Mouse (Mus musculus) liver, postnatal 0 days (tissue): ENCODE measurements at regions not wholly inside any gene's neighbourhood (a gene's known extent, or its start where the extent isn't known, plus 50 kb on each side); places are given as distances from the start of the nearest gene placed in this dataset.

Experiments used
- ATAC-seq: fragments of 200-750 bp; cut with Nextera tagmentation; 2 replicates; pipeline ENCODE4 v1.8.0; 2017; ENCODE audit warnings: mild to moderate bottlenecking, moderate library complexity
- DNase-seq: peaks from one replicate; pipeline ENCODE4 v3.0.0-alpha.2; 2016
- H3K27ac ChIP-seq: fragments of 300-500 bp; sonication (generic); 2 replicates; pipeline ENCODE4 v1.5.1; 2014; ENCODE audit warnings: antibody characterized with exemption, moderate library complexity, mild to moderate bottlenecking, low read depth
- H3K27me3 ChIP-seq: fragments of 300-500 bp; sonication (generic); 2 replicates; pipeline ENCODE4 v1.6.1; 2014; ENCODE audit warnings: low read length, control low read depth, mixed read lengths; ENCODE audit not compliant: insufficient read depth
- H3K36me3 ChIP-seq: fragments of 300-500 bp; sonication (generic); replicated peaks from 2 replicates; pipeline ENCODE4 v1.6.1; 2014; ENCODE audit warnings: mild to moderate bottlenecking, control low read depth, low read length, moderate library complexity, mixed read lengths; ENCODE audit not compliant: insufficient read depth
- H3K4me1 ChIP-seq: fragments of 300-500 bp; sonication (generic); 2 replicates; pipeline ENCODE4 v1.6.1; 2014; ENCODE audit warnings: antibody characterized with exemption, mild to moderate bottlenecking, control low read depth; ENCODE audit not compliant: insufficient read depth
- H3K4me2 ChIP-seq: fragments of 300-500 bp; sonication (generic); 2 replicates; pipeline ENCODE4 v1.6.1; 2014; ENCODE audit warnings: low read depth, mild to moderate bottlenecking, low read length, moderate library complexity, mixed read lengths
- H3K4me3 ChIP-seq: fragments of 300-500 bp; sonication (generic); 2 replicates; pipeline ENCODE4 v1.5.1; 2014; ENCODE audit warnings: low read depth, low read length
- H3K9ac ChIP-seq: fragments of 300-500 bp; sonication (generic); replicated peaks from 2 replicates; pipeline ENCODE4 v1.6.1; 2014; ENCODE audit warnings: mild to moderate bottlenecking, moderate library complexity
- H3K9me3 ChIP-seq: fragments of 300-500 bp; sonication (generic); 2 replicates; pipeline ENCODE4 v1.6.1; 2016; ENCODE audit warnings: mild to moderate bottlenecking, control low read depth, low read length, mixed read lengths
- CTCF ChIP-seq: sonication (generic); IDR thresholded peaks from 2 replicates; pipeline ENCODE4 v1.5.1; 2016; ENCODE audit warnings: antibody characterized with exemption, low read depth
- EP300 ChIP-seq: IDR thresholded peaks from 2 replicates; pipeline ENCODE4 v1.6.1; 2016; ENCODE audit warnings: antibody characterized with exemption, low read depth, mild to moderate bottlenecking
- WGBS: fragments of 180-500 bp; shearing (Covaris S2); extraction: QIAGEN DNeasy Blood & Tissue Kit; methylation state at CpG from one replicate; pipeline ENCODE4 v1.1.7; 2014; ENCODE audit not compliant: insufficient replicate concordance; 5-methylcytosine and 5-hydroxymethylcytosine counted together

DNA sequence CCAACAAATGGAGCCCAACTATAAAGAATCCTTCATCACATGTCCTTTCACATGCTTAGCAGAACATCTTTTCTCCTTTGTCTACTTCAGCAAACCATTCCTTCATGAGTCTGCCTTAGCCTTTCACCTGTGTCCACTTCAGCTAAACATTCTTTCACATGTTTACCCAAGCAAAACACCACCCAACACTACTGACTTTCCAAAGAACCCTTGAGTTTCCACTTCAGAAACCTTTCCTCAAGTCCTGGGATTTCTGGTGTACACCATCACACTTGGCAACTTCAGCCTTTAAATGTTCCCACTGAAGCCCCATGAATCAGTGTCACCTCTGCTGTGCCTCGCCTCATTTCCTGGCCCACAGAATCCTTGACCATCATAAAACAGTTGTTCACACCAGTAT, 278.2 kb upstream of the Rps6ka3 start:
- H3K27ac ChIP-seq, result no peak overlapping the region
- H3K9me3 ChIP-seq, result no peaks in the 10 kb centered on the region
- no peaks in the 10 kb centered on the region for H3K4me1 ChIP-seq
- H3K9ac ChIP-seq, result no peak overlapping the region
- 55% methylated on average over 1 of the region's 1 CpGs for WGBS
- no peak overlapping the region for H3K4me2 ChIP-seq
- DNase-seq (no peak), ATAC-seq (no peak)
- H3K36me3 ChIP-seq, result no peaks in the 10 kb centered on the region
- TF ChIP-seq EP300 (no peak), CTCF (no peak)
- no peak overlapping the region for H3K4me3 ChIP-seq
- H3K27me3 ChIP-seq, result no peaks in the 10 kb centered on the region

DNA sequence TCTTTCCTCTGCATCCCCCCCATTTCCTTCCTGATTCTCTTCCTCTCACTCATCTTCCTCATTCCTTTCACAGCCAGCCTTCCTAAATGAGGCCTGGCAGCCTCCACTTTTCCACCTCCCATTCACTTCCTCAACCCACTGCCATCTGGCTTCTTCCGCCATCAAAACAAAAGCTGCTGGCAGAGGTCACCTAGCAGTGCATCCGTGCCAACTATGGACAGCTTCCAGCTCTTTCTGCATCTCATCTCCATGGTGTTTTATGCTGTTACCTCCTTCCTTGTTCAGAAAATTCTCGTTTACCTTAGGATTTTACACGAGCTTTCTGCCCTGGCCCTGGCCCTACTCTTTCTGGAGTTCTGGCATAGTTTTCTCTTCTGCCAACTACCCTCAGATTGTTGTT, 262.9 kb upstream of the Rps6ka3 start:
- 69% methylated on average over 4 of the region's 4 CpGs for WGBS
- Histone ChIP-seq H3K9me3 (no peaks in the 10 kb centered on the region), H3K4me2 (no peak overlapping the region), H3K36me3 (no peaks in the 10 kb centered on the region), H3K27ac (no peak overlapping the region), H3K4me1 (no peaks in the 10 kb centered on the region), H3K4me3 (no peak overlapping the region), H3K27me3 (no peaks in the 10 kb centered on the region), H3K9ac (no peak overlapping the region)
- TF ChIP-seq EP300, result no peak
- no peak for TF ChIP-seq CTCF
- ATAC-seq, result no peak
- DNase-seq, result no peak

DNA sequence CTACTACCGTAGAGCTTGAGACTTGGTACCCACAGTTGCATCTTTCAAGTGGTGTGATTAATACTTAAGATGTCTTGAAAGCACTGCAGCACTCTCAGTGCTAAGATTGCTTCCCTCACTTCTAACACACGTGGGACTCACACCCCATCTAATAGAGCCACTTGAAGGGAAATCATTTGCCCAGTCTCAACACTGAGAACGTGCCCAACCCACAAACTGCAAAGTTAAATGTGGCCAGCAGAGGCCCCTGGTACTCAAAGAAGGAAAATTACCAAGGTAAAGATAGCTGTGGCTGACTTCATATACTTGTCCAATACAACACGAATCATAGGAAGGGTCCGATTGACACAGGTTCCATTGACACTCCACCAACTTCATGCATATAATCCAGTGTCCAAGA, 238.4 kb upstream of the Rps6ka3 start:
- H3K9ac ChIP-seq, result no peak overlapping the region
- no peaks in the 10 kb centered on the region for H3K9me3 ChIP-seq
- no peak overlapping the region for H3K4me2 ChIP-seq
- ATAC-seq (no peak), DNase-seq (no peak)
- TF ChIP-seq EP300, result no peak
- TF ChIP-seq CTCF, result peak; percentile 32; the same call in 1 of the 2 replicates
- WGBS, result 55% methylated on average over 5 of the region's 5 CpGs
- H3K36me3 ChIP-seq, result no peaks in the 10 kb centered on the region
- H3K27ac ChIP-seq, result no peak overlapping the region
- H3K27me3 ChIP-seq, result no peaks in the 10 kb centered on the region
- no peak overlapping the region for H3K4me3 ChIP-seq
- H3K4me1 ChIP-seq, result no peaks in the 10 kb centered on the region

DNA sequence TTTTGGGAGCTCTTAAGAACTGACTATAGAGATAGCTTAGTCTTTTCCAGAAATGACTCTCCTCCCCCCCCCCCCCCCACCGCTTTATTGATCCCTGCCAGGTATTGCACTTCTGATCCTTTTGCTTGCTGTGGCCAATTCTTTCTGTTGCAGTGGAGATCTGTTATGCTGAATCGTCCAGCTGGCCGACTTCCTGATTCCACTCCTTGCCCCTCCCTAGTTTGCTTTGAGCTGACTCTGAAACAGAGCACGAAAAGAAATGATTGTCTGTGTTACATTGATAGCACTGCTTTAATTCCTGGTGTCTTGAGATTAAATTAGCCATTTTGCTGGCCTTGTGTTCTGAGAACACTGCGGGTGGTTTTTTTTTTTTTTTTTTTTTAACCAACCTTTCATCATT, 233.5 kb upstream of the Rps6ka3 start:
- Histone ChIP-seq H3K36me3 (no peaks in the 10 kb centered on the region), H3K27ac (no peak overlapping the region), H3K27me3 (no peaks in the 10 kb centered on the region), H3K4me1 (no peaks in the 10 kb centered on the region), H3K4me2 (no peak overlapping the region), H3K4me3 (no peak overlapping the region), H3K9ac (no peak overlapping the region), H3K9me3 (no peaks in the 10 kb centered on the region)
- ATAC-seq (no peak), DNase-seq (peak; percentile 11)
- 41% methylated on average over 5 of the region's 5 CpGs for WGBS
- no peak for TF ChIP-seq EP300
- TF ChIP-seq CTCF, result no peak

DNA sequence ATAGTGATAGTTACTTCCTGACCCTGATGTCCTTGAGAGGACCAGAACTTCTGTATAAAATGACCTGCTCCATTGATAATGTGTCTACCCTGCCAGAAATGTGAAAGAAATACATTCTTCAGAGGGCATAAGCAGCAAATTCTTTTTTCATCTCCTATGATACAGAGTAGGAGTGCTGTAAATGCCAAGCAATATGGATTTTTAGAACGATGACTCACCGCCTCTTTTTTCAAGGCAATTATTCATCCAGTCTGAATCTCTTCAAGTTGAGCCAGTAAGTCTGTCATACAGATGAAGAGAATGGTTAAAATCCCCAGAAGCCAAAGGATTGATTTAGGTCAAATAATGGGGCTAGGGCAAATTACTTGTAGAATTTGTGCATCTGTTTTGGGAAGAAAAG, 225.4 kb upstream of the Rps6ka3 start:
- Histone ChIP-seq H3K27ac (no peak overlapping the region), H3K9ac (no peak overlapping the region), H3K4me1 (no peaks in the 10 kb centered on the region), H3K36me3 (no peaks in the 10 kb centered on the region), H3K4me3 (no peak overlapping the region), H3K9me3 (no peaks in the 10 kb centered on the region), H3K4me2 (no peak overlapping the region), H3K27me3 (no peaks in the 10 kb centered on the region)
- TF ChIP-seq EP300 (no peak), CTCF (no peak)
- WGBS, result 86% methylated on average over 2 of the region's 2 CpGs
- DNase-seq (no peak), ATAC-seq (no peak)

DNA sequence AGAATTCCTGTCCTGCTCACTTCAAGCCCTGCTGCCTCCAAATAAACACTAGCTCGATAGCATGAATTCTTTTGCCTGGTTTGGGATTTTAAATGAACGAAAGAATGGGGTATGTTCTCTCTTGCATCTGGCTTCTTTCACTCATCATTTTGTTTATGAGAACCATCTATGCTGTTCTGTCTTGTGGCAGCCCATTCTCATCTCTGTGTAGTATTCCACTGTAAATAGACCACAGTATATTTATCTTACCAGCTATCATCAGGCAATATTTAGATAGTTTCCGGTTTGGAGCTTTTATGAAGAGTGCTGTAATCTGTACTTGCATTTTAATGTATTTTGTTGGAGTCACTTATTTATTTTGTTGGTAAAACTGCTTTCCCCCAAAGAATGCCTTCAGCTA, 222.4 kb upstream of the Rps6ka3 start:
- no peak for TF ChIP-seq CTCF
- TF ChIP-seq EP300, result no peak
- Histone ChIP-seq H3K9ac (no peak overlapping the region), H3K4me3 (no peak overlapping the region), H3K36me3 (no peaks in the 10 kb centered on the region), H3K4me2 (no peak overlapping the region), H3K4me1 (no peaks in the 10 kb centered on the region), H3K9me3 (no peaks in the 10 kb centered on the region), H3K27ac (no peak overlapping the region), H3K27me3 (no peaks in the 10 kb centered on the region)
- WGBS, result 55% methylated on average over 3 of the region's 3 CpGs
- no peak for ATAC-seq
- no peak for DNase-seq

DNA sequence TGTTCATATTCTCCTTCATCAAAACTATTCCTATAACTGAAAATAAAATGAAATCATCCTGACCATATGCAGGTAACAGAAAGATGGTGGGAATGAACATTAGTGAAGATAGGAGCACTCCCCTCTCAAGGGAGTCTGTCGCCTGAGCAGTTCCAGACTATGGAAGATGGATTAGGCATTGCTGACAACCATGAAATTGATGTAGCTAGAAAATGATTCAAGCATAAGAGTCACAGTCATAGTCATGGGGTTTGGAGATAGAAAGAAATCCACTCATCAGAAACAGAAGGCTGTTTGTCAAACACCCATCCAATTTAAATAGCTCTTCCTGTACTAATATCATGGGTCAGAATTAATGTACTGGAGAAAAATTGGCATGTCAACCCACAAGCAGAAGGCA, 191.2 kb upstream of the Rps6ka3 start:
- DNase-seq (no peak), ATAC-seq (no peak)
- Histone ChIP-seq H3K27me3 (no peaks in the 10 kb centered on the region), H3K4me3 (no peak overlapping the region), H3K27ac (no peak overlapping the region), H3K9ac (no peak overlapping the region), H3K4me1 (no peaks in the 10 kb centered on the region), H3K36me3 (no peaks in the 10 kb centered on the region), H3K4me2 (no peak overlapping the region), H3K9me3 (no peaks in the 10 kb centered on the region)
- TF ChIP-seq EP300 (no peak), CTCF (no peak)
- 71% methylated on average over 1 of the region's 1 CpGs for WGBS
